Mouse (Mus musculus) layer of hippocampus, adult 2 months (tissue): Measurements from ENCODE around the gene Cope. TPM values are rescaled to one million over a fixed set of nuclear protein-coding genes. Genes with fewer than 3 reads are reported as not detected.

ENCODE experiments used
- DNase-seq, 2 experiments: peaks; one replicate each; pipeline ENCODE4 v3.0.0; 2022; ENCODE audit warnings: low spot score in 2 of 2
- H3K27ac ChIP-seq: fragments of 200-600 bp; 2 replicates; pipeline ENCODE4 v1.8.1; 2022
- H3K4me3 ChIP-seq: fragments of 200-600 bp; 2 replicates; pipeline ENCODE4 v1.8.1; 2022; ENCODE audit warnings: mild to moderate bottlenecking
- CTCF ChIP-seq: fragments of 200-600 bp; conservative IDR thresholded peaks from 2 replicates; pipeline ENCODE4 v1.8.1; 2022; ENCODE audit warnings: antibody characterized with exemption, mild to moderate bottlenecking, moderate library complexity
- total RNA-seq, 2 experiments: library from RNA; stranded (reverse); gene quantifications; 2 replicates each; pipeline ENCODE4 v1.2.3; 2021

Cope gene
- total RNA-seq, 2 experiments from 2014 or later = 139 to 157 TPM

- Histone ChIP-seq H3K27ac (peak overlapping the region; percentile 77), H3K4me3 (no peak overlapping the region)
- TF ChIP-seq CTCF = no peak
- DNase-seq = no peak
Observed at GRCm38 (mm10) chr8:70340659-70341058, 38.3 kb downstream of the Cope start.

- no peak for TF ChIP-seq CTCF
- peak overlapping the region; percentile 77; the same call in 1 of the 2 replicates for H3K27ac ChIP-seq
- DNase-seq = no peak
- H3K4me3 ChIP-seq = no peak overlapping the region
Observed at GRCm38 (mm10) chr8:70342007-70342406, 39.7 kb downstream of the Cope start.

GRCm38 (mm10) chr8:70343076-70343475 lies 40.8 kb downstream of the Cope start:
- DNase-seq = no peak
- H3K4me3 ChIP-seq = no peak overlapping the region
- H3K27ac ChIP-seq = peak overlapping the region; percentile 36
- TF ChIP-seq CTCF = no peak

- peak overlapping the region; percentile 36; the same call in 1 of the 2 replicates for H3K27ac ChIP-seq
- peak; percentile 47 to 57 for DNase-seq
- H3K4me3 ChIP-seq = no peak overlapping the region
Observed at GRCm38 (mm10) chr8:70343696-70344095, 41.4 kb downstream of the Cope start.

GRCm38 (mm10) chr8:70344279-70344678 lies 42.0 kb downstream of the Cope start:
- TF ChIP-seq CTCF = no peak
- no peak overlapping the region for H3K27ac ChIP-seq

More at GRCm38 (mm10) chr8:70343696-70344095, 41.4 kb downstream of the Cope start:
- peak; percentile 74 for TF ChIP-seq CTCF

GRCm38 (mm10) chr8:70347443-70347842 lies 45.1 kb downstream of the Cope start:
- TF ChIP-seq CTCF = no peak
- Histone ChIP-seq H3K4me3 (no peak overlapping the region), H3K27ac (no peak overlapping the region)
- no peak for DNase-seq

More at GRCm38 (mm10) chr8:70344279-70344678, 42.0 kb downstream of the Cope start:
- no peak overlapping the region for H3K4me3 ChIP-seq
- no peak for DNase-seq

- Histone ChIP-seq H3K4me3 (no peak overlapping the region), H3K27ac (no peak overlapping the region)
- DNase-seq = no peak
- no peak for TF ChIP-seq CTCF
Observed at GRCm38 (mm10) chr8:70347860-70348420, 45.6 kb downstream of the Cope start.

GRCm38 (mm10) chr8:70351035-70351999 lies 49.0 kb downstream of the Cope start:
- Histone ChIP-seq H3K27ac (peak overlapping the region; percentile 93), H3K4me3 (peak overlapping the region; percentile 90)
- no peak for DNase-seq
- no peak for TF ChIP-seq CTCF

GRCm38 (mm10) chr8:70352000-70352384 lies 49.7 kb downstream of the Cope start:
- no peak for DNase-seq
- no peak for TF ChIP-seq CTCF
- Histone ChIP-seq H3K27ac (peak overlapping the region; percentile 93), H3K4me3 (peak overlapping the region; percentile 90)

GRCm38 (mm10) chr8:70352657-70353151 lies 50.4 kb downstream of the Cope start:
- no peak for DNase-seq
- Histone ChIP-seq H3K27ac (peak overlapping the region; percentile 93), H3K4me3 (peak overlapping the region; percentile 90)
- TF ChIP-seq CTCF = no peak

GRCm38 (mm10) chr8:70353194-70353817 lies 51.0 kb downstream of the Cope start, which contains the start of gene Upf1:
Gene Upf1, minus strand, starts transcription at chr8:70353278.
- no peak for TF ChIP-seq CTCF
- peak within 1 kb of the TSS; percentile 90 for H3K4me3 ChIP-seq
- peak; percentile 99 to 100 for DNase-seq
- peak within 1 kb of the TSS; percentile 98 for H3K27ac ChIP-seq

- TF ChIP-seq CTCF = no peak
- DNase-seq = no peak
- H3K27ac ChIP-seq = peak overlapping the region; percentile 98
Observed at GRCm38 (mm10) chr8:70354004-70354403, 51.7 kb downstream of the Cope start.

GRCm38 (mm10) chr8:70356111-70356510 lies 53.8 kb downstream of the Cope start:
- DNase-seq = no peak
- TF ChIP-seq CTCF = no peak
- Histone ChIP-seq H3K27ac (no peak overlapping the region), H3K4me3 (no peak overlapping the region)

More at GRCm38 (mm10) chr8:70354004-70354403, 51.7 kb downstream of the Cope start:
- H3K4me3 ChIP-seq = peak overlapping the region; percentile 70
